Mouse (Mus musculus): ENCODE measurements at regions not wholly inside any gene's neighbourhood (a gene's known extent, or its start where the extent isn't known, plus 50 kb on each side); places are given as distances from the start of the nearest gene placed in this dataset.

DNA sequence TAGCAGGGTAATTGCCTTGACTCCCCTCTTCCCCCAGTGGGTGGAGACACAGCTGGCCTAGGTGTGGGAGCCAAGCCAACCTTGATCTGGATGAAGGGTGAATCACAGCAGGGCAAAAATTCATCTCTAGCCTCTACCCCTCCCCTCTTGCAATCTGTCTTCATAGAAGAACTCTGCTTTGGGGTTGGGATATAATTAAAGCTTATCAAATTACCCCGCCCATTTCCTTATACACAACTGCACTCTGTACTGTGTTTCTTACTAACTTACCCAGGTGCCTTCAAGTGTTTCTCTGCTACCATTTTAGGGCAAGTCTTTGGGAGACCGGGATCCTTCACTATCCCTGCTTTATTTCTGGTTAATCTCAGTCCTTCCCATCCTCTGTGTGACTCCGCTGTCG lies 138.7 kb upstream of the Plcz1 start:
- no peak for DNase-seq (ENCODE audit: low read depth, low spot score)

DNA sequence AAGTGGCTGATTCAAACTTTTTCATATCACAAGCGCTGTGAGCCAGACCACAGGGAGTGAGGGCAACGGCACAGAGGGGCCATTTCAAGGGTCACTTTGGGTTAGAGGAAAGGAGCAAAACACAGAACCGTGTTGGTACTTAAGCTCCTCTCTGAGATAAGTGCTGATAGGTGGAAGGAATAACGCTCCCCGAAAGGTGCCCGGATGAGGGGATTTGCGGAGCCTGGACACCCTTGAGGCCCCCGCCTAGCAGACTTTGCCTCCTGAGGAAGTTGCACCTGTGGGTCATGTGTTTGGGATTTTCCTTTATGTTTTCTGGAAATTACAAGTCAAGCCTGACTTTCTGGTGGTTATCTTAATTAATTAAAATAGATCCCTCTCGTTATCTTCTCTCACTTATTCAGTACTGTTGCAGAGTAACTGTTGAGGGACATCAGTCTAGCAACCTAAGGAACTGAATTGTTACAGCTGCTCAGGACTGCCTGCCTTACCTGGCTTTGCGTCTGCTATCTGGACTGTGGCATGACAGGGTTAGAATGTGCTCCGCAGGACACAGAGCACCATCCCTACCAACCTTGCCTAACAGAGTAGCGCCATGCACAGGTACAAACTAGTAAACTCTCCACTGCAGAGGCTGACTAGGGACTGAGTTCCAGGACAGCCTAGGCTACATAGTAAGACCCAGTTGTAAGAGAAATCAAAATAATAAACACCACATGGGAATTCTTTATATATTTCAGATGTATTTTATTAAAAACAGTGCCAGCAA lies 137.4 kb upstream of the Plcz1 start:
- DNase-seq (ENCODE audit: low read depth, low spot score): no peak

DNA sequence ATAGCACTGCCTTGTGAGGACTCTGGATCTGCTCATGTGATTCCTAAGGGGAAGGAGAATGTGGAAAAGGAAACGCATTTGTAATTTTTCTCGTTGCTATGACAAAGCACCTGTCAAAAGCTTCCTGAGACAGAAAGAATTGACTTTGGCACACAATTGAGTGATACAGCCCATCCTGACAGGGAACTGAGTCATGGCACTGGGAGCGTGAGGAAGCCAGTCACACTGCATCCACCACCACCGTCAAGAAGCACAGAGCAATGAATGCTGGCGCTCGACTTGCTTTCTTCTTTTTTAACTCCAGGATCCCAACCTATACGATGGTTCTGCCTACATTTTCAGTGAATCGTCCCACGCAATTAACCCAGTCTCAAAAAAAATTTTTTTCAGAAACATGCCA lies 131.5 kb upstream of the Plcz1 start:
- DNase-seq (ENCODE audit: low read depth, low spot score): no peak

DNA sequence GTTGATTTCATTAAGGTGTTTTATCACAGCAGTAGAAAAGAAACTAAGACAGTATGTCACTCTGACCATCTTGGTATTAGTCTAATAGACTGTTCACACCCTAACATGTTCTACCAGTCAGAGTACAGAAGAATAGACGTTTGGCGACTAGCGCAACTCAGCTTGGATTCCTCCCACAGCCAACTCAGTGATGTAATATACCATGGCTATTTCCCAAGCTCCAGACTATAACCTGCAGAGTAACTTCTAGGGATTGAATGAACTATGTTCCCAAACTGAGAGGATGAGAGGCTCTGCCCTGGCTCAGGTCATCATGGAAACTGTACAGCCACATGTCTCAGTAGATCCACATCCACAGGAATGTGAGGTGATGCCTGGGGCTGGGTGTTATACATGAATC lies 128.6 kb upstream of the Plcz1 start:
- no peak for DNase-seq (ENCODE audit: low read depth, low spot score)

DNA sequence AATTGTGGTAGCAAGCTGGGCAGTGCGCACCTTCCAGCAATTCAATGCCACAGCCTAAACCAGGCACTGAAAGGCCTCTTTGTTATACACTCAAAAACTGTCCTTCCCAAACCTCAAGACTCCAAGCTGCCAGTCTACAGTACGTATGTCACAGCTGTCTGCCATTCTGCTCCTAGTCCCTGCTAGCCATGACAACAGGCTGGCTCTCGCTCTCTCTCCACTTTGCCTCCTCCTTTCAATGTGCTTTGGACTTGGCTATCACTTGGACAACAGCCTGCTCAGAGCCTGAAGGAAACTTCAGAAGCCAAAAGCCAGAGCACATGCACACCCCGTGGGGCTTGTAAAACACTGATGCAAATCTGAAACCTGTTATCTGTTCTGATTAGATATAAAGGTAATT lies 125.9 kb upstream of the Plcz1 start:
- DNase-seq (ENCODE audit: low read depth, low spot score): no peak

DNA sequence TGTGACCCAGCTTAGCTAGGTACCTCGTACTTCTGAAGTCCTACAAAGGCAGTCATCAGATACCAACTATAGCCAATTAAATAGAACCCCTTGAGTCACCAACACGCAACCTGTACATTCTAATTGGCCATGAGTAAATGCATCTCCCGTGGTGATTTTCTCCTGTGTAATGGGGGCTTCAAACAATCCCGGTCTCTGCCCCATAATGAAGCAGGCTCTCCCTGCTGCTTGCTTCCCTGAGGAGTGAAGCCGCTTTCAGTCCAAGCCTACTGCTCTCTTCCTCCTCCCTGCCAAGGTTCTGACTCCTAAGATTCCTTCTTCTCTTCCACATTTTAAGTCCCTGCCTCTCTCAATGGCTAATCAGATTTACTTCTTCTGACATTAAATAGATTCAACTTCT lies 121.5 kb upstream of the Plcz1 start:
- peak; percentile 24 for DNase-seq (ENCODE audit: low read depth, low spot score)

DNA sequence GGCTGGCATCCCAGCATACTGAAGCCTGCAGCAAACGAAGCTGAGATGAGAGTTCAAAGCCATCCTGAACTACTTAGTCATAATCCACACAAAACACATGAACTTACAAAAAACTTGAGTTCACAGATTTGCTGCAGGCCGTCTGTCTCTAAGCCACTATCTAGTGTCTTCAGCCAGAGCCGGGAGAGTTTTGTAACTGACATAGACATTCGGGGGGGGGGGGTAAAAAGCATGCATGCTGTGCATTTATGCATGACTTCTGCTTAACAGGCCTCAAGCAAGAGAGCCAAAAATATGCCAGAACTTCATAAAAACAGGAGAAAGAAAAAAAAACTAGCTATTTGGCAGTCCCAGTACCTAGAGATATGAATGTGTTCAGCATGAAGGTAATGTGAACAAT lies 120.2 kb upstream of the Plcz1 start:
- no peak for DNase-seq (ENCODE audit: low read depth, low spot score)

DNA sequence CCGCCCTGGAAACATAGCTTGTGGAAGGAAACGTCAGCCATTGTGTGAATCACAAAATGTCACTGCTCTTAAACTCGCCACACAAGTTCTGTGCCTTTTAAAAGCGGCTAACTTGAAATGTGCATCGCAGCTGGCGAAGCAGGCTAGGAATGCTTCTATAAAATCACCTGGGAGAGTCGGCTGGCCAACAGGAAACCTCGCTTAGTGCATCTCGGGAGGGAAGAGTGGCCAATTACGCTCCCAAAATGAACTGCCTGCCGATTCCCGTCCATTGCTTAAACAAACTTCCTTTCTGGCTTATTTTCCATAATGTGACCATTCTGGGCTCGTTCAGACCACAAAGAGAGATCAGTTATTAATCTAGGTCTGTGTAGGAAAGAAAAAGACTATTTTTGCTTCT lies 119.7 kb upstream of the Plcz1 start:
- no peak for DNase-seq (ENCODE audit: low read depth, low spot score)

DNA sequence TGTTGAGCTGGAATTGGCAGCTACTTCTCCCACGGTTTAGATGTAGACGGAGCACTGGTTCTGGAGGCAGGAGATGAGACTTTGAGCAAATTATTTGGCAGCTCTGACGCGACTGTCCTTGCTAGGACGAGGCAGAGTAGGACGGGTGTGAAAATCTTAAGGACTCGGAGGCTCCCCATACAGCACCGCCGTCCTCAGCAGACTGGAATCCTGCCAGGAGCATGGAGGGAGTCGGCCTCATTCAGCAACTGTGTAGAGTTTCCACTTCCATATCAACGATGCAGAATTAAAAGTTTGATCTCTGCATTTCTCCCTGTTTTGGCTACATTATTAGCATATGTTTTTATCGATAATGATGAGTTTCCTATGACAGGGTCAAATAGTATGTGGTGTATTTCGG lies 117.7 kb upstream of the Plcz1 start:
- no peak for DNase-seq (ENCODE audit: low read depth, low spot score)

DNA sequence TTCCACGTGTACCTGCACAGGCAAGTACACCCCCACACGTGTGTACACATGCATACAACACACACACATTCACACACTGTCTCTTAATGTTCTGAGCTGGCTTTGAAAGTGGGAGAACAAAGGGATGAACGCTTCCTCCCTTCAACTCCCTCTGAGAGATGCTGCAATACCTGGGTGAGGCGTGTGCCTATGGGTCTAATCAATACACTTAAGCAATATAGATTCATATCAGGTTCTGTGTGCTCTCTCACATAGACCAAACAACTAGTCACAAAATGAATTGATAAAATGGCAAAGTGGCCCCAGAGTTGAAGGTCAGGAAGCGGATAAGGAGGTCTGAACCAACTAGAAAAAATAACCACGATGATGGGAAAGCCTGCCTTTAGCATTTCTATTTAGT lies 116.1 kb upstream of the Plcz1 start:
- DNase-seq (ENCODE audit: low read depth, low spot score): no peak

DNA sequence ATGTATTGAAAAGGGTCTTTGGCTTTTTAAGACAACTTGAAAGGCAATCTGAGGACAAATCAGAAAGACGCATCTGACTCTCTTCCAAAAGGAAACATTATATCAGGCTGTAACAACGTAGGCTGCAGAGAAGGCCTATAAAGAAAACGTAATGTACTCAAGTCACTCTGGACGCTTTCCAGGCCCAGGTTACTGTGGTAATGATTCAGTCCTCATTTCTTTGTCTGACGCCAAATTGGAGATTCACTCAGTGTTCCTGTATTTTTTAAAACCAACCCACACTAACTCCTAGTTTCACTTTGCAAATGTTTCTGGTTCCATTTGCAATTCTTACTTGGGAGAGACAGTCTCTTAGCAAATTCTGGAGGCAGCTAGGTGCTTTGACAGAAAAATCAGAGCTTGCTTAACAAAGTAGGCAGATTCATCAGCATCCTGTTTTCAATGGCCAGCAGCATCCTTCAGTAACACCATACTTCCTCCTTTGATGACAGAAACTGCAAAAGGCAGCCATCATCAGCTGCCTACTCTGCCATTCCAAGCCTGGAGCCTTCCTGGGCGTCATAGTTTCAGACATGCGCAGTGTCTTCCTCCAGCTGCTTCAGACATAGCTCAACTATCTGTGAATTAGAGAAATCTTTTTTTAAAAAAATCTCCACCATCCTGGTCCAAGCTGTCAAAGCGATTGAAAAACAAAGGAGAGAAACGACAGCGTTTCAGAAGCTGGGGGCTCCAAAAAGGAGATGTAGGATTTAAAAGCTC lies 111.3 kb upstream of the Plcz1 start:
- no peak for DNase-seq (ENCODE audit: low read depth, low spot score)

DNA sequence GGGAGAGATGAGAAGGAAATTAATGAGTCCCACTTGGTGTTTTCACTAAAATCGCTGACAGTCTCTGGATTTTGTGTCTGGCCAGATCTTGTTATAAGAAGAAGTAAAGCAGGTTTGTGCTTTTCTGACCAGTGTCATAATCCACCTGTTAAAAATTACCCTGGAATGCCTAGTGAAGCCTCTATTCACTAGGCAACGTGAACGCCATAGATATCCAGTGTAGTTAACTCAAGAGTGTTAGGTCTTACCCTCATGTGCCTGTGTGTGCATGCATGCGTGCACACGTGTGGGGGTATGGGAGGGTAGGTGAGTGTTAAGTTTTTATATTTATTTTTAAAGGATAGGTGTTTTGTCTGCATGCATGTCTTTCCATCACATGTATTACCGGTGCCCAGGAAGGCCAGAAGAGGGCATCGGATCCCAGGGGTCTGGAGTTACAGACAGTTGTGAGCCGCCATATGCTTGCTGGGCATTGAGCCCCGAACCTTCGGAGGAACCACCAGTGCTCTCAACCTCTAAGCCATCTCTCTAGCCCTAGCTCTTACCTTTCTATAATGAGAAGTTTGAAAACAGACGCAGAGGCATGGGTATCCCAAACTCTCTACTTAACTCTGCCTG lies 107.5 kb upstream of the Plcz1 start:
- DNase-seq (ENCODE audit: low read depth, low spot score): no peak

DNA sequence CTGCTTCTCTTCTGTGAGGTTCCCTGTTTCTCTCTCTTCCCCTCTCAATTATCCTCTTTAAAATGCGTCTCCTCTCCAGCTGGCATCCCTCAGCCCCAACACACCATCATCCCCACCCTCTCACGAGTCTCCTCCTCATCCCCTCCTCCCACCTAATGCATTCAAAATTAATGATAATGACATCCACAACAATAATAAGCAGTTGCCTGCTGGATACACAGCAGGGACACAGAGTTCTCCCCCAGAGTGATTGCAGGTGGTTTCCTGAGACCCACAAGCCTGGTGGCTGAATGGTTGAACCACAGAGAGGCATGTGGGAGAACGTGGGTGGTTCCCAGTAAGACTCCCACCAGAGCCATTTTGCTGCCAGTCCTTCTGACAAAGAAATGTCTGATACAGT lies 106.9 kb upstream of the Plcz1 start:
- DNase-seq (ENCODE audit: low read depth, low spot score): no peak

DNA sequence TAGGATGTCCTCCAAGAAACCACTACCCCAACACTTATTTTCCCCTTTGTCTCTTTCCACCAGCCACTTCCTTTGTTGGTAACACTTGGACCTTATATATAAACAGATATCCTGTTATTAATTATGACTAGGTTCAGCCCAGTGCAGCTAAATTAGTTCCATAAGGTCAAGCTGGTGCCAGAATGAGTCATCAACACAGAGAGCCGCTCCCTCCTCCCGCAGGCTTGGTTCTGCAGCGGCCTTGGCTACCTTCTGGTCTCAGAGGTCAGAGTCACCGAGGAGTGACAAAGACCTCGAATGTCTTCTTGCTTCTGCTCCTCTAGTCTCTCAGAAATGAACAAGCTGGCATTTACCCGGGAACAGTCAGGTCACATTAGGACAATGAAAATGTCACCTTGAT lies 106.5 kb upstream of the Plcz1 start:
- no peak for DNase-seq (ENCODE audit: low read depth, low spot score)

DNA sequence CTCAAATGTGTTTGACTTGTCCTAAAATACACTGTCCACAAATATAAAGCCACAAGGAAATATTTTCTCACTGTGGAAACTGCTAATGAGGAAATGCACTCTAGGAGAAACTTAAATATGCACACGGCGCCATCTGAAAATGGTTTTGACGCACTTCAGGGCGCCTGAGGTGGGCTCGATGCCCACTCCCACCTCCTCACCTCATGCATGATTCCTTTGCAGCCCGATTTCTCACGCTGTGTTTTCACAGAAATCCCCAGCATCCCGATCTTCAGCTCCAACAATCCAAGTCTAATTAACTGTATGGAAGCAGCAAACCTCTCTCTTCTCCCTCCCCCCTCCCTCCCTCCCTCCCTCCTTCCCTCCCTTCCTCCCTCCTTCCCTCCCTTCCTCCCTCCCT lies 92.5 kb upstream of the Plcz1 start:
- no peak for DNase-seq (ENCODE audit: low read depth, low spot score)

DNA sequence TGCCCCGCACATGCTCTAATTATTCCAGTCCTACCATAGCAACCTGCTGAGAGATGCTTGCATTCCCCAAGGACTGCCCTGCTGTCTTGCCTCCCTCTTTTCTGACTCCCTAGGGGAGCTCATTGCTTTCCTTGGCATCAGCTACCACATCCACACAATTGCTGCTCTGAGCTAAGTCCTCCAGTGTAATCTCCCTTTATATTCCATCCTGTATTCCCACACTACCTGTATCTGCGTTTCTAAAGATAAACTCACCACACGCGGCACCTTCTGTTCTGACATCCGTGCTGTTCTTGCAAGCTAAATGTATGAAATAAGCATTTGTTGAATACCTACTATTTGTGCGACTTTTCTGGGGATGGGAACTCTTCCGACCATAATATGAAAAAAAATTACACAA lies 85.4 kb upstream of the Plcz1 start:
- DNase-seq (ENCODE audit: low read depth, low spot score): no peak

DNA sequence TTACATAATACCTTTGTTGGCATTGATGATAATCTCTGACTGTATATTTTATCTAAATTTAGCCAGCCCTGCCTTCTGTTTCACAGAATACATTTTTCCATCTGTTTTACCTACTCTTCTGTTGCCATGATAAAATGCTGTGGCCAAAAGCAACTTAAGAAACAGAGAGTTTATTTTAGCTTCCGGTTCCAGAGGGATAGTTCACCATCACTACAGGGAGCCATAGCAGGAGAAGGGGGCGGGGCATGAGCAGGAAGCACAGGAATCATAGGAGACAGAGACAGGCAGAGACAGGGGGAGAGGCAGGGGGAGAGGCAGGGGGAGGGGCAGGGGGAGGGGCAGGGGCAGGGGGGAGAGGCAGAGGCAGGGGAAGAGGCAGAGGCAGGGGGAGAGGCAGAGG lies 72.8 kb upstream of the Plcz1 start:
- DNase-seq (ENCODE audit: low read depth, low spot score): no peak

DNA sequence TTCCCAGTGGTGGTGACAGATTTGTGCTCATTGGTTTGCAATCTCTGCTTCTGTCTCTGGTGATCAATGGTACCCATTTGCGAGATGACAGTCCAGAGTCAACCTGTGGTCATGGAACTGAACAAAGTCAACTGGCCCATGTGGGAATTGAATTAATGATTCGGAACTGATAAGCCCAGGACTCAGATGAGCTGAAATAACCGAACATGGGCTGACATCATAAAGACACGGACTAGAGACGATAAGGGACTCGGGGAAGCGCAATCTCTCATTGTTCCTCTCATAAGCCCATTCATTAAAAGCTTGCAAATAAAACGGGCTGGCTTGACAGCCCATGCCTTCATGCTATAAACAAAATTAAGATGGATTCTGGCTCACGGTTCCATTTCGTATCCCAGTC lies 70.8 kb upstream of the Plcz1 start:
- no peak for DNase-seq (ENCODE audit: low read depth, low spot score)

DNA sequence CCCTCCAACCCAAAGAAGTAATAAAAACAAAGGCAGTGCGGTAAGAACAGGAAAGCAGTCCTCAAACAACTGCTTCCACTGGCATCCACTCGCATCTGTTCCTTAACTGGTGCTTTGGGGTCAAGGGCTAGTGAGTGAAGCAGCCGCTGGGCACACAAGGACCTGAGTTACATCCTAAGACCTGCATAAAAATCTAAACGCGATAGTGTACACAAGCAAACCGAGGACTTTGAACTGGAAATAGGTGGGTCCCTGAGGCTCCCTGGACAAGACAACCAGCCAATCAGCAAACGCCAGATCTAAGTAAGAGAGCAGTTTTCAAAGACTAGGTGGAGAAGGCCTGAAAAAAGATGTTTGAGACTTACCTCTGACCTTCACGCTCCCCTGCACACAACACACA lies 66.8 kb upstream of the Plcz1 start:
- DNase-seq (ENCODE audit: low read depth, low spot score): no peak

DNA sequence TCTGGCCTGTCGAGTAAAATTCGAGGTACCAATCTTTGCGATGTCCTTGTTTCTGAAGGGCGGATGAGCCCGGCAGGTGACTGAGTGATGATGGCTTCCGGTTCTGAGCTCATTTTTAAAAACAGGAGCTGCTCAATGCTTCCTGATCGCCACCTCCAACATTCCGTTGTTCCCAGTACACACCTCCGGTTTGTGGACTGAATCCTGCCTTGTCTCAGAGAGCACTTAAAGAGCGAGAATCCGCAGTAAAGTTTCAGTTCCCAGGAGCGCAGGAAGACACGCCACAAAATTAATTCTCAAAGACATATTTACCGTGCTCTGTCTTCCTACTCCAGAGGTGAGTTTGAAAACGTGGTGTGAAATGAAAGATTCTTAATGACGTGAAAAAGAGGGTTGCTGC lies 66.4 kb upstream of the Plcz1 start:
- no peak for DNase-seq (ENCODE audit: low read depth, low spot score)

DNA sequence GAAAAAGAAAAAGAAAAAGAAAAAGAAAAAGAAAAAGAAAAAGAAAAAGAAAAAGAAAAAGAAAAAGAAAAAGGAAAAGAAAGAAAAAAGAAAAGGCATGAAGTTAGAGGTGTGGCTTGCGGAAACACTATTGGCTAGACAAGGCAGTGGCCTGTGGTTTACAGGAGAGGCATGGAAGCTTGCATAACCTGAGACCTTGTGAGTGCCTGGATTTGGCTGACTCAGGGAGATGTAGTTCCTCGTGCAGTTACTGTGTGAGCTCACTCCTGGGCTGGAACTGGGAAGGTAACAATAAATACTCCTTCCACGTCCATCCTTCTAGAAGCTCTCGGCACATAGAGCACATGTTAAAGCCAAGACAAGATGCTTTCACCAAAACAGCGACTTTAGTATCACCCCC lies 64.9 kb upstream of the Plcz1 start:
- DNase-seq (ENCODE audit: low read depth, low spot score): no peak

DNA sequence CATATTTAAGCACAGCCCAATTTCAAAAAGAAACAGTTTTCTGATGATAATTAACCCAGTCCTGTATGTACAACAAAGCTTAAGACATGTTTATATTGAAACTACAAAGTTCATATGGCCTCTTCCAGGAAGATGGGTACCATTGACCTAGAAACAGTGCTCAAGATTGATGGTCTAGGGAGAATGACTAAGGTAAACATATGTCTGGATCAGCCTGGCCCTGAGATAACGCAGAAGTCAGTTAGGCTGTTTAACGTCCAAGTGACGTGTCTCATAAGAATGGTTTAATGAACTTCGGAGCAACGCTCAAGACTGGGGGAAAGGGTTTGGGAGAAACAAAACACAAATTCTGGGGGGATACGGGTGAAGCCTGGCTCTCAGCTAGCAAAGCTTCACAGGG lies 60.8 kb upstream of the Plcz1 start:
- no peak for DNase-seq (ENCODE audit: low read depth, low spot score)

DNA sequence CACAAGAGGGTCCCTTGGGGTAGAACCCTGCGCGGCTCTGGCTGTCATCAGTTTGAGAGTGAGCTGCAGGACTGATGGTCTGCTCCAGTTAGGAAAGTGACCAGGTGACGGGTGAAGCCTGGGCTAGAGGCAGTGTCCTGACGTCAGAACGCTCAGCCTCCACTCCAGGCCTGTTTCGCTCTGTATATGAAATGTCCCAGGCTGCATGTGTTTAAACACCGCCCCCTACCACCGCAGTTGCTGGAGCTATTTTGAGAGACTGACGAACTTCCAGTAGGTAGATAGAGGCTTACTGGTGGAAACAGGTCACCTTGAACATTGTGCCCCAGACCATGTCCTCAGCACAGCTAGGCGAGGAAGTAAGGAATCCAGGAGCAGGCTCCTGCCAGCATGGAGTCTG lies 54.2 kb upstream of the Plcz1 start:
- DNase-seq (ENCODE audit: low read depth, low spot score): no peak
